Mouse (Mus musculus): ENCODE results near the gene Shisa5.
A peak's percentile ranks its signal among the peaks of the same experiment; 100 is the strongest.

Gene Shisa5

GRCm38 (mm10) chr9:109094553-109095136, 56.3 kb downstream of the Shisa5 start:
- no peak for DNase-seq

- DNase-seq: peak; percentile 48
These were observed 57.0 kb downstream of the Shisa5 start, which contains the start of gene Plxnb1 for GRCm38 (mm10) chr9:109095137-109095982. TSS of gene Plxnb1 (plus strand) at chr9:109095389.

DNA sequence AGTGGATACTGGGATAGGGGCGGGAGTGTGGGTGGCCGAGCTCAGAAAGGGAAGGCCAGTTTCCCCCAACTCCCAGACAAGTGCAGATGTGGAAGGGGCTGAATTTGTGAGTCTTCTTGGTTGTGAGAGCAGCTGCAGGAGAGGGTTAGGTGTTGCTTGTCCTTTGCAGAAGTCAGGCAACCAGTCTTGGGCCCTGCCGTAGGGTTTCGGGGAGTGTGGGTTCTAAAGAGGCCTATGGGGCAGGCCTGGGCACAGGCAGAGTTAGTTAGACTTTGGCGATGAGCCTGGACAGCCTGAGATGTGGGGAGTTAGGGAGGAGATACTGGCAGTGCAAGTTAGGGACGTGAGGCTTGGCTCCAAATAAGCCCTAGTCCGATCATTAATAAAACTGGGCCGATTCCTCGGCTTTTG, 57.9 kb downstream of the Shisa5 start:
- DNase-seq: no peak

DNA sequence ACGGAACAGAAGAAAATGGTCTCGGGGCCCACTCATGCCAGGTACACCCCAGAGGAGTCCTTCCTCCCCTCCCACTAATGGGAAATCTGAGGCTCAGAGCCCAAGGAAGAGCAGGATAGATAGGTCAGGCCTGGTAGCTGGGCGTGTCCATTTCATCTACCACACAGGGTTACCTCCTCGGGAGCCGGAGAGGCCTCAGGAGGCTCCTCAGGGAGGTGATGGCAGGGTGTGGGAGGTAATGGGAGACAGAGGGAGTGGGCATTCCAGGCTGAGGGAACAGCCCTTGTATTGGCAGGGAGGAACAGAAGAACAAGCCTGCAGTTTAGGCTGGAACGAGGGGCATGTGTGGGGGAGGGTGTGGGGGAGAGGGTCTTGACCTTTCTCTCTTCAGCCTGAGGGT, 58.5 kb downstream of the Shisa5 start:
- no peak for DNase-seq

DNA sequence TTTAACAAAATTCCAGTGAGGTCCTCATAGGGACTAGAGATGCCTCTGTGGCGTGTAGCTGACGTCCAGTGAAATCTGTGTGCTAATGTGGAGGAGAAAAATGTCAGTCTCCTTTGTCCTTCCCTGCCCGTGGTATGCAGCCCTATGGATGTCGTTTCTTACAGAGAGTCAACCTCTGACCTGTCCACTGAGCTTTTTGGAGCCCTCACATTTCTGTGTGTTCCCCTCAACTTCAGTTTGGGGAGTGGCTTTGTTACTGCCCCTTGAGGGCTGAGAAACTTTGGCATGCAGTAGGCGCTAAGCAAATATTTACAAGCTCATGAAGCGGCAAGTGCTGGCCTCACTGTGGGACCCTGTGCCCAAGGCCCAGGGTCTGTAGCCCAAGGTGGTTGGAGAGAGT, 58.9 kb downstream of the Shisa5 start:
- DNase-seq: no peak

- DNase-seq: no peak
These were observed 59.5 kb downstream of the Shisa5 start for GRCm38 (mm10) chr9:109097831-109098230.

DNA sequence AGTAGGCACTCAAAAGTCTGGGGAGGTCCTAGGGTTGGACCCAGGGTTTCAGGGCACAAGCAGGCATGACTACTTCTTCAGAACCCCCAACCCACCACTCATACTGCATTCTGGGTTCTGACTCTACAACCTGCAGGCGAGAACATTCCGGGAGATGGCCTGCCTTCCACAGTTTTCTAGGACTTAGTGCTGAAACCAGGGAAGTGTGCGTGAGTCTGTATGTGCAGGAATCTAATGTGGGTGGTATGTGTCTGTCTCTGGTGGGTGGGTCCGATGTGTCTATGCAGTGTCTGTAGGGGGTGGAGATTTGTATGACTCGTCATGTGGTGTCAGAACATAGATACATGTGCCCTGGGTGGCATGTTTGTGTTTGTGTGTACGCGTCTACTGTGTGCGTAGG, 60.0 kb downstream of the Shisa5 start:
- DNase-seq: no peak

GRCm38 (mm10) chr9:109098969-109099368, 60.6 kb downstream of the Shisa5 start:
- no peak for DNase-seq

DNA sequence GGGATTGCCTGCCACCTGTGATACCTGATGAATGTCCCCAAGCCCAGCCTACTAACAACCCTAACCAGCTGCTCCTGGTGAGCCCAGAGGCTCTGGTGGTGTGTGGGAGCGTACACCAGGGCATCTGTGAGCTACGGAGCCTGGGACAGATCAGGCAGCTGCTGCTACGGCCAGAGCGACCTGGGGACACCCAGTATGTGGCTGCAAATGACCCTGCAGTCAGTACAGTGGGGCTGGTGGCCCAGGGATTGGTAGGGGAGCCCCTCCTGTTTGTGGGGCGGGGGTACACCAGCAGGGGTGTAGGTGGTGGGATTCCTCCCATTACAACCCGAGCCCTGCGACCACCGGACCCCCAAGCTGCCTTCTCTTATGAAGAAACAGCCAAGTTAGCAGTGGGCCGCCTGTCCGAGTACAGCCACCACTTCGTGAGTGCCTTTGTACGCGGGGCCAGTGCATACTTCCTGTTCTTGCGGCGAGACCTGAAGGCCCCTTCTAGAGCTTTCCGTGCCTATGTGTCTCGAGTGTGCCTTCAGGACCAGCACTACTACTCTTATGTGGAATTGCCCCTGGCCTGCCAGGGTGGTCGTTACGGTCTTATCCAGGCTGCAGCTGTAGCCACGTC, 62.1 kb downstream of the Shisa5 start:
- DNase-seq: no peak

DNA sequence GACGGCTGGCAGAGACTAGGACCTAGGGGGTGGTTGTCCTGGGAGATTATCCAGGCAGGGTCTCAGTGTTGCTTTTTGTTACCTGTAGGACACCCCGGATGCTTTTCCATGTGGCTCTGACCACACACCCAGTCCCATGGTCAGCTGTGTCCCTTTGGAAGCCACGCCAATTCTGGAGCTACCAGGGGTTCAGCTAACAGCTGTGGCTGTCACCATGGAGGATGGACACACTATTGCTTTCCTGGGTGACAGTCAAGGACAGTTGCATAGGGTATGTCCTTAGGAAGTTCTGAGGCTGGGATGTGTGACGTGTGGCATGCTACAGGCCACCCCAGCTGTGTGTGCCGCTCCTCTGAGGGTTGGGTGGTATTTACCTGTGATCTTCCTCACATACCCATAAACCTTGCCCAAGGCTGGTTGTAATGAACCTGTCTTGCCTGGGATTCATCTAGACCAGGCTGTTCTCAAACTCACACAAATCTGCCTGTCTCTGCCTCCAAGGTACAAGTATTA, 63.6 kb downstream of the Shisa5 start:
- DNase-seq: no peak

DNA sequence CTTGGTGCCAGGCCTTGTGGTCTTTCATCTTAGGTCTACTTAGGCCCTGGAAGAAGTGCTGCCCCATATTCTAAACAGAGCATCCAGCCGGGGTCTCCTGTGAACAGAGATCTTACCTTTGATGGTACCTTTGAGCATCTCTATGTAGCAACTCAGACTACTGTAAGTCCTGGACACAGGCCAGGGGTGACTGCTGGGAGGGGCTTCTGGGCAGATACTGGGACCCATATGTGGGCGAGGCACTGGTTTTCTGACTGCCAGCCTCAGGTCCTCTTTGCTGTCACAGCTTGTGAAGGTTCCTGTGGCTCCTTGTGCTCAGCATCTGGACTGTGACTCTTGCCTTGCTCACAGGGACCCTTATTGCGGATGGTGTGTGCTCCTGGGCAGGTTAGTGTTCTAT, 64.2 kb downstream of the Shisa5 start:
- no peak for DNase-seq

DNA sequence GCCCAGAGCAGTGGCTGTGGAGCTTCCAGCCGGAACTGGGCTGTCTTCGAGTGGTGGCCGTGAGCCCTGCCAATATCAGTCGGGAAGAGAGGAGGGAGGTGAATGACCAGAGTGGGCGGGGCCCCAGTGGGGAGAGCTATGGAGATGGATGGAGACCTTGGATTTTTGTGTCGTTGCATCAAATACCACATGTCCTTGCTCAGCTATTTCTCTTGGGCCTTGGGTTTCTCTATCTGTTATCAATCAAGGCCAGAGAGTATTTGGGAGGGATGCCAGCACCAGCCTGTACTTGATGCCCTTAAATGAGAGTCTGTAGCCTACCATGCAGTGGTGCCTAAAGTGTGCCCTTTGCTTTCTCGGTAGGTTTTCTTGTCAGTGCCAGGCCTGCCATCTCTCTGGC, 64.9 kb downstream of the Shisa5 start:
- DNase-seq: no peak

GRCm38 (mm10) chr9:109104083-109104482, 65.7 kb downstream of the Shisa5 start:
- no peak for DNase-seq

- no peak for DNase-seq
These were observed 66.6 kb downstream of the Shisa5 start for GRCm38 (mm10) chr9:109105011-109105410.

DNA sequence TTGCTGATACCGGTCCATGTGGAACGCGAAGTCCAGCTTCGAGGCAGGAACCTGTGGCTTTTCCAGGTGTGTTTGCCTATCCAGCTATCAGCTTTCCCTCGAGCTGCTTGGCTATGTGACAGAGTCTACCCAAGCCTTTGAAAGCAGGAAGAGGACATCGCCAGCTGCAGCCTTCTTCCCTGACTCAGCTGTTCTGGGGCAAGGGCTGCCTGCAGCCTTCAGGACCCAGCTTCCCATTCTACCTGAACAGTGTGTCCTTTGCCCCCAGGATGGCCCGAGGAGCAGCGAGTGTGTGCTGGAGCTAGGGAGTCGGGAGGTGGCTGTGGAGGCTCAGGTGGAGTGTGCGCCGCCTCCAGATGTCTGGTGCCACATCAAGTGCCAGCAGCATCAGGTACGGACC, 67.3 kb downstream of the Shisa5 start:
- no peak for DNase-seq

DNA sequence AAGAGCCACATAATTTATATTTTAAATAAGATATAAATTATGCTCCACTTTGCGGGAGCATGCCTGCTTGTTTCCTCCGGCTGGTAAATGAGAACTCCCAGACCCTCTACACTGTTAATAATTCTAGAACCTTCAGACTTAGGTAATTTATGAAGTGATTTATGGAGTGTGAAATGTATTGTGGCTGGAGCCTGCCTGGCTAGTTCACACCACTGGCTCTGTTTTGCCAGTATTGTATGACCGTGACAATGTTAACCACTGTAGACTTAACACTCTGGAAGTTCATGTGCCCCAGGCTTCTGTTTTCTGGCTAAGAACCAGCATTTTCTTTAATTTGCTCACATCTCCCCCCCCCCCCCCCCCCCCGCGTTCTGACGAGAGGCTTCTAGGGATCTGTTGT, 69.0 kb downstream of the Shisa5 start:
- no peak for DNase-seq
